ENCODE assay signal across 8 mouse cellular contexts in genomic region chr1:34891559-34892289, GRCm38 (mm10). TPM values are rescaled to one million over a fixed set of nuclear protein-coding genes. Genes with fewer than 3 reads are reported as not detected.
DNase-seq lines count a peak whose midpoint lies in the region; ATAC-seq and TF ChIP-seq lines count a peak whose summit lies in the region.

No protein-coding gene starts in this region.

- intact Hi-C loops in left cerebral cortex, adult 2 months (cut with DNase I): loop anchor here (5.0 to 10.0 kb wide), 5 partner anchors 247 to 1383 kb away; partner anchors contain the start of genes Hs6st1 and Neurl3

- no peaks in the 10 kb centered on the region for H3K36me3 ChIP-seq in embryonic facial prominence, embryonic 10.5 days (replicated peaks)
- no peaks in the 10 kb centered on the region for H3K36me3 ChIP-seq in hindbrain, embryonic 12.5 days
- H3K36me3 ChIP-seq in midbrain, embryonic 16.5 days (ENCODE audit: control insufficient read depth, insufficient read depth, low read length): no peaks in the 10 kb centered on the region

- TF ChIP-seq CTCF in left cerebral cortex, adult 2 months (IDR thresholded peaks at IDR 0.05): peak; percentile 86

- ATAC-seq in hindbrain, embryonic 12.5 days (ENCODE audit: low FRiP score): peak; percentile 79; the same call in 1 of the 2 replicates
- peak; percentile 94 for ATAC-seq in midbrain, embryonic 16.5 days
- ATAC-seq in megakaryocyte, adult 5-6 weeks (ENCODE audit: poor library complexity, severe bottlenecking): no peak

- no peaks in the 10 kb centered on the region for H3K4me1 ChIP-seq in embryonic facial prominence, embryonic 10.5 days
- no peaks in the 10 kb centered on the region for H3K4me1 ChIP-seq in hindbrain, embryonic 12.5 days
- no peaks in the 10 kb centered on the region for H3K4me1 ChIP-seq in midbrain, embryonic 16.5 days (ENCODE audit: control insufficient read depth, insufficient read depth, low read length)

- H3K4me2 ChIP-seq in hindbrain, embryonic 12.5 days (replicated peaks): no peak overlapping the region
- no peak overlapping the region for H3K4me2 ChIP-seq in midbrain, embryonic 16.5 days (ENCODE audit: low read length)

- peak; percentile 50 for DNase-seq in adrenal gland, postnatal 10 days
- no peak for DNase-seq in adrenal gland, adult 18-20 months (ENCODE audit: low spot score in 2 of 2)
- peak; percentile 26 for DNase-seq in R1 (ENCODE audit: low read depth, low spot score)
- DNase-seq in embryonic facial prominence, embryonic 10.5 days (ENCODE audit: low spot score): peak; percentile 51
- peak; percentile 64 to 66 for DNase-seq in left cerebral cortex, adult 2 months (ENCODE audit: extremely low spot score in 1 of 2, low spot score in 2 of 2)

- H3K9ac ChIP-seq in hindbrain, embryonic 12.5 days: no peak overlapping the region
- no peak overlapping the region for H3K9ac ChIP-seq in midbrain, embryonic 16.5 days (ENCODE audit: low read depth, low read length)

- no peaks in the 10 kb centered on the region for H3K9me3 ChIP-seq in embryonic facial prominence, embryonic 10.5 days
- no peaks in the 10 kb centered on the region for H3K9me3 ChIP-seq in hindbrain, embryonic 12.5 days (replicated peaks)
- no peaks in the 10 kb centered on the region for H3K9me3 ChIP-seq in midbrain, embryonic 16.5 days (replicated peaks; ENCODE audit: control insufficient read depth, low read length, poor library complexity, severe bottlenecking)

- no peak overlapping the region for H3K4me3 ChIP-seq in embryonic facial prominence, embryonic 10.5 days
- H3K4me3 ChIP-seq in hindbrain, embryonic 12.5 days: no peak overlapping the region
- H3K4me3 ChIP-seq in left cerebral cortex, adult 2 months: no peak overlapping the region
- H3K4me3 ChIP-seq in midbrain, embryonic 16.5 days (ENCODE audit: low read depth, low read length): no peak overlapping the region

- WGBS in embryonic facial prominence, embryonic 10.5 days: 59% methylated on average over 14 of the region's 14 CpGs
- WGBS in hindbrain, embryonic 12.5 days: 64% methylated on average over 14 of the region's 14 CpGs
- 56% methylated on average over 14 of the region's 14 CpGs for WGBS in midbrain, embryonic 16.5 days

- H3K27me3 ChIP-seq in embryonic facial prominence, embryonic 10.5 days (replicated peaks; ENCODE audit: low read depth, poor library complexity, severe bottlenecking): no peaks in the 10 kb centered on the region
- no peaks in the 10 kb centered on the region for H3K27me3 ChIP-seq in hindbrain, embryonic 12.5 days
- no peaks in the 10 kb centered on the region for H3K27me3 ChIP-seq in midbrain, embryonic 16.5 days (ENCODE audit: control insufficient read depth, insufficient read depth, low read depth, low read length)

- H3K27ac ChIP-seq in embryonic facial prominence, embryonic 10.5 days (replicated peaks): no peak overlapping the region
- no peak overlapping the region for H3K27ac ChIP-seq in hindbrain, embryonic 12.5 days
- no peak overlapping the region for H3K27ac ChIP-seq in left cerebral cortex, adult 2 months
- H3K27ac ChIP-seq in midbrain, embryonic 16.5 days (ENCODE audit: low read length): no peak overlapping the region

RNA-seq across cellular contexts. Expression of gene Plekhb2, which starts 41.9 kb away (rescaled TPM):
- 10 to 100 TPM; 79.0 to 92.5 TPM for total RNA-seq in adrenal gland, postnatal 10 days (2021)
- 100 to 1,000 TPM; 162 to 200 TPM for total RNA-seq in adrenal gland, adult 18-20 months (2021)
- 24.6 and 28.3 TPM in 2 replicates for polyA plus RNA-seq in embryonic facial prominence, embryonic 10.5 days (2016; fragmentation: Nextera tagmentation; extraction: Ambion mirVana)
- 50.8 and 59.8 TPM in 2 replicates for polyA plus RNA-seq in hindbrain, embryonic 12.5 days (2016; fragmentation: Nextera tagmentation; extraction: Ambion mirVana)
- total RNA-seq in left cerebral cortex, adult 2 months (2021): 100 to 1,000 TPM; 255 to 290 TPM
- polyA plus RNA-seq in midbrain, embryonic 16.5 days (2015; fragmentation: Nextera tagmentation; extraction: Ambion mirVana): 76.8 and 83.5 TPM in 2 replicates
- total RNA-seq in megakaryocyte, adult 5-6 weeks (2015): 48.6 and 58.3 TPM in 2 replicates
- 28.4 and 29.5 TPM in 2 replicates for total RNA-seq in megakaryocyte, adult 5-6 weeks (2017)

RNA-seq across cellular contexts. Expression of gene Fam168b, which starts 48.9 kb away (rescaled TPM):
- 100 to 1,000 TPM; 115 to 121 TPM for total RNA-seq in adrenal gland, postnatal 10 days (2021)
- total RNA-seq in adrenal gland, adult 18-20 months (2021): 100 to 1,000 TPM; 122 to 152 TPM
- polyA plus RNA-seq in embryonic facial prominence, embryonic 10.5 days (2016; fragmentation: Nextera tagmentation; extraction: Ambion mirVana): 115 and 119 TPM in 2 replicates
- 170 TPM in 2 replicates for polyA plus RNA-seq in hindbrain, embryonic 12.5 days (2016; fragmentation: Nextera tagmentation; extraction: Ambion mirVana)
- total RNA-seq in left cerebral cortex, adult 2 months (2021): 100 to 1,000 TPM; 233 to 241 TPM
- polyA plus RNA-seq in midbrain, embryonic 16.5 days (2015; fragmentation: Nextera tagmentation; extraction: Ambion mirVana): 131 and 139 TPM in 2 replicates
- total RNA-seq in megakaryocyte, adult 5-6 weeks (2015): 30.3 and 42.9 TPM in 2 replicates
- 62.0 and 62.8 TPM in 2 replicates for total RNA-seq in megakaryocyte, adult 5-6 weeks (2017)

Comparison
In these comparisons a context has a peak if more than half of its experiments do, and no peak if none do; other contexts are left out.
1. DNase-seq: peak in adrenal gland, postnatal 10 days (single experiment), R1 (single experiment), embryonic facial prominence, embryonic 10.5 days (single experiment) and left cerebral cortex, adult 2 months (2 of 2); none in adrenal gland, adult 18-20 months (0 of 2).